ENCODE assay signal across 19 mouse cellular contexts in the genomic region with DNA sequence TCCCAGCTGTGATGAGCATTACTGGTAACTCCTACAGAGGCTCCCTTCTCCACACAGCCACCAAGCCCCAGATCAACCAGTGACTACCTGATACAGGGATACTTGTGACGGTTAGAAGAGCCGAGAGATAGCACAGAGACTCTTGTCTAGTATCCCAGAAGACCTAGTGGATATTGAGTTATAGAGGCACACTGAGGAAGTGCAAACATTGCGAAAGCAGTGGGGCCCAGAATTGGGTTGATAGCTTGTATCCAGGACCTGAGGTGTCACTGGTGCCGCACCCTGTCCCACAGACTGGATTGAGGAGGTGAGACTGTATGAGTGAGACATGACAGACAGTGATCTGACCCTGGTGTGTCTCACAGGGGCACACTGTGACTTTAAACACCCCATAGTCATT. TPM values are rescaled to one million over a fixed set of nuclear protein-coding genes. Genes with fewer than 3 reads are reported as not detected.
DNase-seq lines count a peak whose midpoint lies in the region; ATAC-seq and TF ChIP-seq lines count a peak whose summit lies in the region.
"Had no signal": no experiment of that assay in that cellular context is flagged by ENCODE, and none has a peak within 500 bp of the region (broad histone marks: within the 10 kb centered on the region; RNA-seq: fewer than 3 reads in every experiment).

A gene (minus strand): TSS at position 152 of the 400 bp plus-strand sequence.

- TF ChIP-seq POLR2A in liver, adult 2 months (IDR thresholded peaks at IDR 0.05; ENCODE audit: extremely low read depth, insufficient read depth, low read length) = no peak

- no peak for TF ChIP-seq CTCF in liver, adult 2 months (IDR thresholded peaks at IDR 0.05; ENCODE audit: low read depth, low read length)

- WGBS in liver, adult 2 months = 35% methylated on average over 4 of the region's 4 CpGs
- WGBS in macrophage (ENCODE audit: missing documents) = 50% methylated on average over 4 of the region's 4 CpGs

- H3K36me3 ChIP-seq in liver, adult 2 months (ENCODE audit: control insufficient read depth, insufficient read depth, low read length) = no peaks in the 10 kb centered on the region
- H3K36me3 ChIP-seq in macrophage (ENCODE audit: inconsistent target) = no peaks in the 10 kb centered on the region
- H3K36me3 ChIP-seq: embryonic facial prominence, embryonic 12.5 days; forebrain, embryonic 15.5 days; limb, embryonic 12.5 days; neural tube, embryonic 12.5 days; stomach, embryonic 15.5 days had no signal

- H3K4me1 ChIP-seq in liver, adult 2 months (ENCODE audit: control insufficient read depth, insufficient read depth, low read length) = peaks cover 22% of the 10 kb centered on the region
- H3K4me1 ChIP-seq: embryonic facial prominence, embryonic 12.5 days; forebrain, embryonic 15.5 days; neural tube, embryonic 12.5 days; stomach, embryonic 15.5 days had no signal

- H3K9ac ChIP-seq in liver, adult 2 months (ENCODE audit: low read depth, low read length) = no peak within 1 kb of the TSS
- H3K9ac ChIP-seq: embryonic facial prominence, embryonic 12.5 days; forebrain, embryonic 15.5 days; hindbrain, embryonic 14.5 days; limb, embryonic 12.5 days; neural tube, embryonic 12.5 days; stomach, embryonic 15.5 days had no signal

- DNase-seq in lung, postnatal 4 days = peak; percentile 34 to 38
- DNase-seq in lung, adult 18-20 months = no peak
- peak; percentile 84 for DNase-seq in liver, adult 2 months (ENCODE audit: extremely low read depth, low read depth, low spot score)
- DNase-seq in frontal cortex, adult 2 months (ENCODE audit: extremely low spot score in 1 of 2, low spot score in 1 of 2) = no peak
- no peak for DNase-seq in embryo, embryonic 10 days (ENCODE audit: low spot score)
- DNase-seq: cerebellum, adult 11 months; cerebellum, postnatal 36 days; heart, postnatal 14 days; kidney, adult 11 months; kidney, postnatal 10 days; thymus, adult 2 months had no signal

- H3K79me2 ChIP-seq in liver, adult 2 months (ENCODE audit: control insufficient read depth, insufficient read depth, low read length) = no peaks in the 10 kb centered on the region
- no peaks in the 10 kb centered on the region for H3K79me2 ChIP-seq in macrophage (ENCODE audit: inconsistent target)

- H3K27me3 ChIP-seq in liver, adult 2 months (ENCODE audit: control insufficient read depth, insufficient read depth, low read length) = no peaks in the 10 kb centered on the region
- H3K27me3 ChIP-seq: embryonic facial prominence, embryonic 12.5 days; forebrain, embryonic 15.5 days; limb, embryonic 12.5 days; neural tube, embryonic 12.5 days; stomach, embryonic 15.5 days had no signal

- no peak for ATAC-seq in frontal cortex, adult (ENCODE audit: low TSS enrichment)
- ATAC-seq: forebrain, embryonic 15.5 days had no signal

- H3K4me3 ChIP-seq in liver, adult 2 months (ENCODE audit: insufficient read depth, low read depth, low read length) = no peak within 1 kb of the TSS
- H3K4me3 ChIP-seq in macrophage (ENCODE audit: inconsistent target) = no peak within 1 kb of the TSS
- H3K4me3 ChIP-seq: embryonic facial prominence, embryonic 12.5 days; forebrain, embryonic 15.5 days; limb, embryonic 12.5 days; neural tube, embryonic 12.5 days; stomach, embryonic 15.5 days had no signal

- 0 out of 2 replicates have a peak within 1 kb of the TSS, but pooled peaks have one; percentile 1 for H3K27ac ChIP-seq in liver, adult 2 months (replicated peaks; ENCODE audit: insufficient read depth, low read depth, low read length)
- H3K27ac ChIP-seq in macrophage = 0 out of 2 replicates have a peak within 1 kb of the TSS, but pooled peaks have one; percentile 93
- H3K27ac ChIP-seq: embryonic facial prominence, embryonic 12.5 days; forebrain, embryonic 15.5 days; hindbrain, embryonic 14.5 days; limb, embryonic 12.5 days; neural tube, embryonic 12.5 days; stomach, embryonic 15.5 days had no signal

RNA-seq across cellular contexts. Expression of the gene that starts here (rescaled TPM):
- total RNA-seq in liver, adult 2 months (2014; rRNA removed) = 48.3 and 80.8 TPM in 2 replicates
- polyA plus RNA-seq in liver, adult 2 months (2012; rRNA removed) = 30.7 and 33.0 TPM in 2 replicates
- total RNA-seq in macrophage (2018; cell fraction: chromatin; rRNA removed) = 10 to 100 TPM in 21 of 26 experiments, 1 to 10 TPM in 5; 1.5 to 89.4 (median 23.4) TPM
- total RNA-seq in macrophage (2018; cell fraction: cytosol; rRNA removed) = 10 to 100 TPM in 17 of 26 experiments, 1 to 10 TPM in 9; 7.1 to 29.1 (median 12.3) TPM
- total RNA-seq in macrophage (2018; cell fraction: nucleus; rRNA removed) = 10 to 100 TPM in 21 of 26 experiments, 1 to 10 TPM in 5; 4.9 to 50.8 (median 19.6) TPM
- polyA plus RNA-seq in macrophage (2018) = 8.5 to 10.7 TPM (median 9.2 TPM) in 3 replicates
- 1.0 and 1.7 TPM in 2 replicates for polyA plus RNA-seq in frontal cortex, adult 2 months (2012; rRNA removed)

Comparison
In these comparisons a context has a peak if more than half of its experiments do, and no peak if none do; other contexts are left out.
1. DNase-seq: peak in lung, postnatal 4 days (2 of 2) and liver, adult 2 months (single experiment); none in lung, adult 18-20 months (0 of 2), frontal cortex, adult 2 months (0 of 2) and embryo, embryonic 10 days (single experiment).